Mouse (Mus musculus): ENCODE measurements around the gene Noxred1.
"Not testable (repeated sequence)": the region's sequence is repeated elsewhere in the genome, so short reads cannot be mapped to it uniquely, and the experiment has no call there.

Gene Noxred1

GRCm38 (mm10) chr12:87238632-87239031, at the start of gene Noxred1:
Noxred1 (minus strand) TSS chr12:87238732.
- in situ Hi-C loops (cut with MboI, MseI) = no loop called here

GRCm38 (mm10) chr12:87284726-87285125, 46.2 kb upstream of the Noxred1 start:
- in situ Hi-C loops (cut with MboI, MseI) = no loop called here

- in situ Hi-C loops (cut with MboI, MseI) = no loop called here
Measured at GRCm38 (mm10) chr12:87284268-87284667, 45.7 kb upstream of the Noxred1 start.

GRCm38 (mm10) chr12:87283706-87284105, 45.2 kb upstream of the Noxred1 start:
- in situ Hi-C loops (cut with MboI, MseI) = no loop called here

- in situ Hi-C loops (cut with MboI, MseI) = no loop called here
Measured at GRCm38 (mm10) chr12:87282743-87283142, 44.2 kb upstream of the Noxred1 start.

- in situ Hi-C loops (cut with MboI, MseI) = no loop called here
Measured at GRCm38 (mm10) chr12:87281766-87282165, 43.2 kb upstream of the Noxred1 start.

GRCm38 (mm10) chr12:87279879-87280278, 41.3 kb upstream of the Noxred1 start:
- in situ Hi-C loops (cut with MboI, MseI) = no loop called here

GRCm38 (mm10) chr12:87279350-87279749, 40.8 kb upstream of the Noxred1 start:
- in situ Hi-C loops (cut with MboI, MseI) = no loop called here

- in situ Hi-C loops (cut with MboI, MseI) = no loop called here
Measured at GRCm38 (mm10) chr12:87278118-87278730, 39.7 kb upstream of the Noxred1 start.

GRCm38 (mm10) chr12:87277251-87277650, 38.7 kb upstream of the Noxred1 start:
- in situ Hi-C loops (cut with MboI, MseI) = not testable (repeated sequence)

GRCm38 (mm10) chr12:87274853-87275831, 36.6 kb upstream of the Noxred1 start:
- in situ Hi-C loops (cut with MboI, MseI) = no loop called here

- in situ Hi-C loops (cut with MboI, MseI) = loop anchor here (10.0 kb wide), 1 partner anchor 123 kb away; the partner anchor contains the start of genes Gstz1 and Pomt2
Measured at GRCm38 (mm10) chr12:87267682-87268081, 29.1 kb upstream of the Noxred1 start.

- in situ Hi-C loops (cut with MboI, MseI) = loop anchor here (10.0 kb wide), 1 partner anchor 122 kb away; the partner anchor contains the start of genes Gstz1 and Pomt2
Measured at GRCm38 (mm10) chr12:87266827-87267603, 28.5 kb upstream of the Noxred1 start.

- in situ Hi-C loops (cut with MboI, MseI) = loop anchor here (10.0 kb wide), 1 partner anchor 121 kb away; the partner anchor contains the start of genes Gstz1 and Pomt2
Measured at GRCm38 (mm10) chr12:87266108-87266826, 27.7 kb upstream of the Noxred1 start, which contains the start of the genes Vipas39 and Ahsa1. Vipas39 (minus strand) TSS chr12:87266256. Ahsa1 (plus strand) TSS chr12:87266479.

GRCm38 (mm10) chr12:87265444-87265843, 26.9 kb upstream of the Noxred1 start:
- in situ Hi-C loops (cut with MboI, MseI) = loop anchor here (10.0 kb wide), 1 partner anchor 121 kb away; the partner anchor contains the start of genes Gstz1 and Pomt2

- in situ Hi-C loops (cut with MboI, MseI) = loop anchor here (5.0 to 10.0 kb wide), 2 partner anchors 63 to 116 kb away; partner anchors contain the start of genes Gstz1, Pomt2 and Samd15
Measured at GRCm38 (mm10) chr12:87260562-87260961, 22.0 kb upstream of the Noxred1 start.

- in situ Hi-C loops (cut with MboI, MseI) = no loop called here
Measured at GRCm38 (mm10) chr12:87256629-87257028, 18.1 kb upstream of the Noxred1 start.

- in situ Hi-C loops (cut with MboI, MseI) = no loop called here
Measured at GRCm38 (mm10) chr12:87253878-87254277, 15.3 kb upstream of the Noxred1 start.

GRCm38 (mm10) chr12:87250161-87250560, 11.6 kb upstream of the Noxred1 start:
- in situ Hi-C loops (cut with MboI, MseI) = no loop called here

GRCm38 (mm10) chr12:87236882-87237483, 1.5 kb downstream of the Noxred1 start:
- in situ Hi-C loops (cut with MboI, MseI) = no loop called here
